Mouse (Mus musculus) adrenal gland, postnatal 10 days (tissue): ENCODE measurements around the gene Cdc42ep5. TPM values are rescaled to one million over a fixed set of nuclear protein-coding genes. Genes with fewer than 3 reads are reported as not detected.

Experiments used
- DNase-seq: peaks from one replicate; pipeline ENCODE4 v3.0.0; 2021; ENCODE audit warnings: mixed read lengths
- total RNA-seq, 2 experiments: library from RNA; stranded (reverse); gene quantifications; 2 replicates each; pipeline ENCODE4 v1.2.3; 2021

Cdc42ep5 gene
- total RNA-seq, 2 experiments from 2014 or later, result 24.8 to 25.3 TPM

GRCm38 (mm10) chr7:4126992-4127785, 37.5 kb downstream of the Cdc42ep5 start:
- no peak for DNase-seq

- DNase-seq, result no peak
Observed at GRCm38 (mm10) chr7:4125306-4125705, 39.4 kb downstream of the Cdc42ep5 start.

GRCm38 (mm10) chr7:4124856-4125255, 39.8 kb downstream of the Cdc42ep5 start:
- DNase-seq, result no peak

- no peak for DNase-seq
Observed at GRCm38 (mm10) chr7:4124315-4124759, 40.3 kb downstream of the Cdc42ep5 start.

GRCm38 (mm10) chr7:4123732-4124131, 40.9 kb downstream of the Cdc42ep5 start:
- peak; percentile 76 for DNase-seq

GRCm38 (mm10) chr7:4122783-4123182, 41.9 kb downstream of the Cdc42ep5 start:
- DNase-seq, result no peak

- no peak for DNase-seq
Observed at GRCm38 (mm10) chr7:4122076-4122768, 42.4 kb downstream of the Cdc42ep5 start.

- DNase-seq, result no peak
Observed at GRCm38 (mm10) chr7:4119976-4120921, 44.4 kb downstream of the Cdc42ep5 start.

- no peak for DNase-seq
Observed at GRCm38 (mm10) chr7:4119344-4119902, 45.2 kb downstream of the Cdc42ep5 start, which contains the start of gene Ttyh1. Ttyh1 (plus strand) TSS chr7:4119408.

- no peak for DNase-seq
Observed at GRCm38 (mm10) chr7:4117050-4117814, 47.4 kb downstream of the Cdc42ep5 start.

- no peak for DNase-seq
Observed at GRCm38 (mm10) chr7:4111766-4112165, 52.9 kb downstream of the Cdc42ep5 start.

- peak; percentile 23 for DNase-seq
Observed at GRCm38 (mm10) chr7:4103411-4103810, 61.2 kb downstream of the Cdc42ep5 start.

Other genes starting within 250 kb of the Cdc42ep5 start
- gene Lilra6, start 249.4 kb downstream of the Cdc42ep5 start, total RNA-seq, result under 1 TPM; 0.42 to 0.45 TPM
- 1 to 10 TPM; 1.4 to 2.5 TPM for gene Lair1, start 101.7 kb downstream of the Cdc42ep5 start, total RNA-seq
- 1 to 10 TPM; 6.4 to 9.1 TPM for gene Ttyh1, start 45.5 kb downstream of the Cdc42ep5 start, total RNA-seq
- gene Leng8, start 27.8 kb downstream of the Cdc42ep5 start, total RNA-seq, result 100 to 1,000 TPM in 1 of 2 experiments, 10 to 100 TPM in 1; 66.0 to 134 TPM
- gene Leng9, start 14.5 kb downstream of the Cdc42ep5 start, total RNA-seq, result 1 to 10 TPM; 5.5 to 9.8 TPM
- gene Lilra5, start 72.9 kb upstream of the Cdc42ep5 start, total RNA-seq, result under 1 TPM; 0.30 to 0.36 TPM
- gene Ncr1, start 172.9 kb upstream of the Cdc42ep5 start, total RNA-seq, result under 1 TPM; 0.24 to 0.39 TPM
- under 1 TPM; 0.12 to 0.18 TPM for gene Gp6, start 232.9 kb upstream of the Cdc42ep5 start, total RNA-seq